Mouse (Mus musculus): ENCODE data around the gene Tmcc3.
"Not testable (repeated sequence)": the region's sequence is repeated elsewhere in the genome, so short reads cannot be mapped to it uniquely, and the experiment has no call there.

GRCm38 (mm10) chr10:94538623-94539022 lies 226.9 kb downstream of the Tmcc3 start:
- not testable (repeated sequence) for TF ChIP-seq GABPA (IDR thresholded peaks at IDR 0.05; ENCODE audit: insufficient replicate concordance, low read depth, low read length); CTCF (conservative IDR thresholded peaks at IDR 0.05 in 1 of 2, IDR thresholded peaks at IDR 0.05 in 1 of 2; ENCODE audit: low read depth in 2 of 2, low read length in 2 of 2); MEF2A (IDR thresholded peaks at IDR 0.05; ENCODE audit: borderline replicate concordance, low read depth, low read length); POLR2A (IDR thresholded peaks at IDR 0.05; ENCODE audit: low read depth, low read length)
